Mouse (Mus musculus): ENCODE results near the gene Mgp. TPM values are rescaled to one million over a fixed set of nuclear protein-coding genes. Genes with fewer than 3 reads are reported as not detected.

The Mgp gene
- 100 to 1,000 TPM in 1 of 26 experiments, 1 to 10 TPM in 7, not detected in 18; 1.3 to 231 (median 2.0) TPM for total RNA-seq (2018; cell fraction: chromatin; rRNA removed)
- total RNA-seq (2018; cell fraction: cytosol; rRNA removed) = not detected
- 10 to 100 TPM in 1 of 26 experiments, not detected in 25; 28.2 TPM for total RNA-seq (2018; cell fraction: nucleus; rRNA removed)
- polyA plus RNA-seq (2018) = not detected in 3 replicates

DNA sequence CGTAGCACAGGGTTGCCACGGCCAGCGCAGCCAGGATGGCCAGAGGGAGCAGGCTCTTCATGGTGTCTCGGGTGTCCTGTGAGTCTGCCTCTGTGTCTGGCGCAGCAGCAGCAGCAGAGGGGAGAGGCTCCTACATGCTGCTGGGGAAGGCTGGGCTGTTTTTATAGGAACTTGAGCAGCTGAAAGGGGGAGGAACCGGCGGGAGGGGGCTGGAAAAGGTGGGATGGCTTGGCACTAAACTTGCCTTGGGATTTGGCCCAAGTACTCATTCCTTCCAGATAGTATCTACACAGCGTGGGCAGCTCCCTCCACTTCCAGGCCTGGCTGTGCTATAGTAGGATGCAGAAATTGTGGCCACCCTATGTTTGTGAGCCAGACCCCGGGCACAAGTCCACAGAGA lies at the start of gene Mgp:
Gene Mgp, minus strand, starts transcription at position 154 of the 400 bp plus-strand sequence.
- Histone ChIP-seq H3K27ac (no peak within 1 kb of the TSS), H3K36me3 (ENCODE audit: inconsistent target) (no peaks in the 10 kb centered on the region), H3K4me3 (ENCODE audit: inconsistent target) (no peak within 1 kb of the TSS), H3K79me2 (ENCODE audit: inconsistent target) (no peaks in the 10 kb centered on the region)
- WGBS (ENCODE audit: missing documents) = 82% methylated on average over 9 of the region's 9 CpGs

DNA sequence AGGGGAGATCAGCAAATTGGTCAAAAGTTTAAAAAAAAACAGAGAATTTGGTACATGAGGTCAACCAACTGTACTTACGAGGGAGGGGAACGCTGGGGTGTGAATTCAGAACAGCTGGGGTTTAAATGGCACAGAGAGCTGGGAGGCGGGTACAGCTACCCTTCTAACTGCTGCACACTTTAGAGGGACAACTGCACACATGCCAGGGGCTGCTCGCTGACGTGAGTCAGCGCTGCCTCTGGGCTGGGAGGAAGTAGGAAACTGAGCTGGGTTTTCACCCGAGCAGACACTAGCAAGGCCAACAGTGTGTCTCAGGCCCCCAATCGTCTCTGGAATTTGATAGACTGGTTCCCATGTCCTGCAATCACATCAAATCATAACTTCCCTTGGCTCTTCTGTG lies 49.4 kb upstream of the Mgp start:
- Histone ChIP-seq H3K27ac (no peak overlapping the region), H3K79me2 (ENCODE audit: inconsistent target) (peaks cover 9% of the 10 kb centered on the region), H3K36me3 (ENCODE audit: inconsistent target) (peaks cover 69% of the 10 kb centered on the region), H3K4me3 (ENCODE audit: inconsistent target) (no peak overlapping the region)
- 51% methylated on average over 8 of the region's 8 CpGs for WGBS (ENCODE audit: missing documents)

DNA sequence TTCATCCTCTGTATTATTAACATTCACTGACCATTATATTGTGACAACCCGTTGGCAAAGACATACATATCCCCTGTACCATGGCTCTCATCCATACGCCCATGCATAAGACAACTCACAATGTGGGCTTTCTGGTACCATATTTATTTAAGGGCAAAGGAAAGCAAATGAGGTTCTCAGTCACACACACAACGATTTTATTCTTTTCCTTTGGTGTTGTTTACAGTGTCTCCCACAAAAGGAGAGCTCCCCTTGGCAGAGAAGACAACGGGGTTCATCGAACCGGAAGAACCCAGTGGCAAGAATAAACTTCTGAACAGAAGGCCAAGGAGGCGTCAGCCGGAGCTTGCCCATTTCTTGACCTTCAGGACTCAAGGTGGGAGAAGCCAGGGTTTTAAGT lies 47.9 kb upstream of the Mgp start, which contains the start of gene Pde6h:
Gene Pde6h, plus strand, starts transcription at position 301 of the 400 bp plus-strand sequence.
- Histone ChIP-seq H3K36me3 (ENCODE audit: inconsistent target) (peaks cover 55% of the 10 kb centered on the region), H3K4me3 (ENCODE audit: inconsistent target) (no peak within 1 kb of the TSS), H3K79me2 (ENCODE audit: inconsistent target) (no peaks in the 10 kb centered on the region), H3K27ac (no peak within 1 kb of the TSS)
- WGBS (ENCODE audit: missing documents) = 87% methylated on average over 8 of the region's 8 CpGs

DNA sequence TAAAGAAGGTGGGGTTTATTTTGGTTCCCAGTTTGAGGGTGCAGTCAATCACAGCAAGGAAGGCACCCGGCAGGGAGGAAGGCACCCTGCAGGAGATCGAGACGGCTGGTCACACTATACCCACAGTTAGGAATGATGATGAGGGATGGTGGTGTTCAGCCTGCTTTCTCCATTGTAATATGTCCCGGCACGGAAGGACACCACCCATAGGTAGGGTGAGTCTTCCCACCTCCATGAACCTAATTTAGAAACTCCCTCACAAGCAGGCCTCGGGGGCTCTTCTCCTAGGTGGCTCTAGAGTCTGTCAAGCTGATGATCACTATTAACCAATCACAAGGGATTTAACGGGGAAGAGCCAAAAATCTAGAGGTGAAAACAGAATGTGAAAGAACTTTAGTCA lies 47.2 kb upstream of the Mgp start:
- 85% methylated on average over 7 of the region's 7 CpGs for WGBS (ENCODE audit: missing documents)
- Histone ChIP-seq H3K27ac (no peak overlapping the region), H3K79me2 (ENCODE audit: inconsistent target) (no peaks in the 10 kb centered on the region), H3K36me3 (ENCODE audit: inconsistent target) (peaks cover 48% of the 10 kb centered on the region), H3K4me3 (ENCODE audit: inconsistent target) (no peak overlapping the region)

DNA sequence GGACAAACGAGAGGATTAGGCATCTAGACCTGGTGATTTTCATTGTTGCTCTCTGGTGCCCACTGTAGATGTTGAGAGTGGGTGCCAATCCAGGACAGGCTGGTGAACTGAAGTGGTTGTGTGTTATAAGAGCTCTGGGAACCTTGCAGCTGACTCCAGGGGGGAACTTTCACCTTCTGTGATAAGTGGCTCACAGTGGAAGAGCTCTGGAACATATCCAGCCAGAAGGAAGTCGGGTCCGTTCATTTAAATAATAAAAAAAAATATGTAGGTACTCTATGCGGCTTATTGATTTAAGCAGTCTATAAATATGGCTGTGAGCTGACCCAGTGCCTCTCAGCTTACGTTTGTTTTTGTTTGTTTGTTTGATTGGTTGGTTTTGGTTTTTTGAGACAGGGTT lies 46.5 kb upstream of the Mgp start, which contains the start of gene Erp27:
Gene Erp27, minus strand, starts transcription at position 101 of the 400 bp plus-strand sequence.
- H3K27ac ChIP-seq = no peak within 1 kb of the TSS
- H3K4me3 ChIP-seq (ENCODE audit: inconsistent target) = no peak within 1 kb of the TSS
- H3K36me3 ChIP-seq (ENCODE audit: inconsistent target) = peaks cover 41% of the 10 kb centered on the region
- no peaks in the 10 kb centered on the region for H3K79me2 ChIP-seq (ENCODE audit: inconsistent target)
- 64% methylated on average over 5 of the region's 5 CpGs for WGBS (ENCODE audit: missing documents)

DNA sequence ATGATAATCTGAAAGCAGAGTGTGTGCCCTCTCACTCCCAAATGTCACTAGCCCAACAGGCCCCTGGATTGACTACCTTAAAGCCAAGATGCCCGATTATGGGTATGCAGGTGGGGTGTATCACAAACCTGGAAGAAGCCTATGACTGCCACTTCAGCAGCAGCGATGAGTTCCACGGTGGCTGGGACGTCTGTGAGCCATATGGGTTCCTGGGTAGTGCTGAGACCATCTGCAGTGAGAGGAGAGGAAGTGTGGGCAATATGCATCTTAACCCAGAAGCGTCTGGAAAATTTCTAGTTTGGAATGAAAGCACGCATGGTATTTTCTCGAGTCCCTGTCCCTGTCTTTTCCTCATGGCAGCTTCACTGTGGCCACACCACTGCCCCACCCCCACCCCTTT lies 46.0 kb upstream of the Mgp start:
- Histone ChIP-seq H3K27ac (no peak overlapping the region), H3K4me3 (ENCODE audit: inconsistent target) (no peak overlapping the region), H3K79me2 (ENCODE audit: inconsistent target) (no peaks in the 10 kb centered on the region), H3K36me3 (ENCODE audit: inconsistent target) (peaks cover 36% of the 10 kb centered on the region)
- 38% methylated on average over 7 of the region's 7 CpGs for WGBS (ENCODE audit: missing documents)

DNA sequence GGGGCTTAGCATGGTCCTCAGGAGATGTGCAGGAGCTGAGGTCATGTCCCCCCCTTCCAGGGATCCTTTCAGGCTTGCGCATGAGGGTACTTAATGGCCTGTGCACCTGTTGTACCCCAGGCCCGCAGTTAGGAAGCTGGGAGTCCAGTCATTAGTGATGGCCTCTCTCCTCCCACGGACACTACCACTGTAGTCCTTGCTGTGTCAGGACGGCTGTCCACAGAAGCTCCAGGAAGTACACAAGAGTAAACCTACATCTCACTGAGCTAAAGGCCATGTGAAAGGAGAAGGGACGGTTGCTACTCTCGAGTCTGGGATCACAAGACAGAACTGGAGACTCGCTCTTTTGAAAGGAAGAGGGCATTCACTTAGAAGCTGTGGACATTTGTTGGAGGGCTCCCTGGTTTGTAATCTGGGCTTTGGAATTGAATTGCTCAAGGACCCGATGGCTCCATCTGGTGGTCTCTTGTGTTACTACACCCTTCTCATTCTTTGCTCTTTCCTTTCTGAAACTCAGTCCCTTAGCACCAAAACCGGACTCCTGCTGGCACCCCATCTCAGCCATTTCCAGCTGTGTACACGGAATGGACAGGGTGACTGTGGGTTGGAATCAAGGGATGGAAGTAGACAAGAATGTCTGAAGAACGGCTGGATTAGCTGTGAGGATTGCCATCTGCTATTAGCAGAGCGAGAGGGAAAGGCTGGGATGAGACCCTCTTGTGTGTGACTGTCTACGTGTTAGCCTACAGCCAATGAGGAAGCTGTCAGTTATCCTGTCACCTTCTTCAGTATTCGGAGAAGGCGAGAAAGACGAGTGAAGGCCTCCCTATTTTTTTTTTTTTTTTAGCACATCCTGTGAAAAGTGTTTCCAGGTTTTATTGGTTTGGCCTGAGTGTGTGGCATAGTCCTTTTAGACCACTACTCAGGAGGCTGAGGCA lies 45.0 kb upstream of the Mgp start:
- H3K4me3 ChIP-seq (ENCODE audit: inconsistent target) = no peak overlapping the region
- peaks cover 26% of the 10 kb centered on the region for H3K36me3 ChIP-seq (ENCODE audit: inconsistent target)
- no peak overlapping the region for H3K27ac ChIP-seq
- no peaks in the 10 kb centered on the region for H3K79me2 ChIP-seq (ENCODE audit: inconsistent target)
- WGBS (ENCODE audit: missing documents) = 44% methylated on average over 16 of the region's 16 CpGs

DNA sequence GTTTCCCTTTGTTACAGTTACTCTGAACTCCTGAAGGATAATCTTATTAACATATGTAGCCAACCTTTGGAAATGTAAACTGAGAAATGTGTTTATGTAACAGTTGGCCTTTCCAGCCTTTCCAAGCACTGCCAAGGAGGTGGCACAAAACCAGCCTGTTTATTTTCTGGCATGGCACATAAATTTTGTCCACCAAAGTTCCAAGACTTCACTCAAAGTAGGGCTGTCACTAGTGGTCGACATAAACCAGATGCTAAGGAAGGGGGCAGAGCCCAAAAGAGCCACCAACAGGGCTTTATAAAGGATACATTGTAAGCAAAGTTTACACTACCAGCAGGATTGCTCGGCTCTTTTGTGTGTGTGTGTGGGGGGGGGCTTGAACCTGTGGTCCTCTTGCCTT lies 42.3 kb upstream of the Mgp start:
- H3K27ac ChIP-seq = no peak overlapping the region
- 94% methylated on average over 2 of the region's 2 CpGs for WGBS (ENCODE audit: missing documents)
- H3K36me3 ChIP-seq (ENCODE audit: inconsistent target) = peaks cover 3% of the 10 kb centered on the region; the same call in 1 of the 2 replicates
- no peak overlapping the region for H3K4me3 ChIP-seq (ENCODE audit: inconsistent target)
- no peaks in the 10 kb centered on the region for H3K79me2 ChIP-seq (ENCODE audit: inconsistent target)

DNA sequence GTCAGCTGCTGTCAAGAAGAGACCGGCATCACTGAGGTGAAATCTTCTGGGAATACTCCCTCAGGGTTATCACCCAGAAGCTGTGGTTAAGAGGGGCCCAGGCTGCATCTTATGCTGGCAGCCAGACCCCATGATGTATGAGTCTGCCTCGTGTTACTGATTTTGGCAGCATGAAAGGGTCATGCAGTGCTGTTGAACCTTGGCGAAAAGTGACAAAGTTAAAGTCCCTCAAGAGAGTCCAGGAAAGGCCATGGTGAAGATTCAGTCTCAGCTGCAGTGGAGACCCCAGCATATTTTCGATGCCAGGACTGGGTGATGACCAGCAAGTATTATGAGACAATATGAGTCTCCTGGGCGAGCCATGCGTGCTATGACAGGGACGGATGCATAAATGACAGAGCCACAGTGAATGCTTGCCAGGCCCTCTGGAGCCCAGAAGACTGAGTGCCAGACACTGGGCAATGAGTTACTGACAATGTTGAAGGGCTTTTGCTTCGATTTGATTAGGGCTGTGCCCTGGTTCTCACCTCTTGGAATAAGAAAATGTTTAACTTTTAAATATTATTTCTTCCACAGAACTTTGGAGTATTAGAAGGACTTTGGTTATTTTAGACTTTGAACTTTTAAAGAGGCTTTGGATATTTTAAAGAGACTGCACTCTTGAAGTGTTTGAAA lies 40.2 kb upstream of the Mgp start:
- no peak overlapping the region for H3K4me3 ChIP-seq (ENCODE audit: inconsistent target)
- WGBS (ENCODE audit: missing documents) = 96% methylated on average over 8 of the region's 8 CpGs
- H3K27ac ChIP-seq = no peak overlapping the region
- H3K79me2 ChIP-seq (ENCODE audit: inconsistent target) = no peaks in the 10 kb centered on the region
- H3K36me3 ChIP-seq (ENCODE audit: inconsistent target) = no peaks in the 10 kb centered on the region

DNA sequence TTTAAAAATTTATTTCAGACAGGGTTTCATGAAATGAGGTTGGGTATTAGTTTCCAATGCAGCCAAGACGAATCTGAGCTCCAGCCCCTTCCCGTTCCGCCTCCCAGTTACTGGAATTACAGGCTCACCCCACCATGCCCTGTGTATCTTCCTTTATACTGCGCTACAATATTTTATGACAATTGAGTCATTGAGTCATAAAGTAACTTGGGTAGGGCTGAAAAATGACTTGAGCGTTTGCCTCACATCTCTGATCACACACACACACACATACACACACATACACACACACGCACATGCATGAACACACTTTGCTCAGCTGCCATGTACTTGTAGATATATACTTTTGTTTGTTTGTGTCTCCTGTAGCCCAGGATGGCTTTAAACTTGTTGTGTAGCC lies 38.6 kb upstream of the Mgp start:
- no peak overlapping the region for H3K4me3 ChIP-seq (ENCODE audit: inconsistent target)
- H3K36me3 ChIP-seq (ENCODE audit: inconsistent target) = no peaks in the 10 kb centered on the region
- H3K79me2 ChIP-seq (ENCODE audit: inconsistent target) = no peaks in the 10 kb centered on the region
- no peak overlapping the region for H3K27ac ChIP-seq
- WGBS (ENCODE audit: missing documents) = 98% methylated on average over 5 of the region's 6 CpGs

DNA sequence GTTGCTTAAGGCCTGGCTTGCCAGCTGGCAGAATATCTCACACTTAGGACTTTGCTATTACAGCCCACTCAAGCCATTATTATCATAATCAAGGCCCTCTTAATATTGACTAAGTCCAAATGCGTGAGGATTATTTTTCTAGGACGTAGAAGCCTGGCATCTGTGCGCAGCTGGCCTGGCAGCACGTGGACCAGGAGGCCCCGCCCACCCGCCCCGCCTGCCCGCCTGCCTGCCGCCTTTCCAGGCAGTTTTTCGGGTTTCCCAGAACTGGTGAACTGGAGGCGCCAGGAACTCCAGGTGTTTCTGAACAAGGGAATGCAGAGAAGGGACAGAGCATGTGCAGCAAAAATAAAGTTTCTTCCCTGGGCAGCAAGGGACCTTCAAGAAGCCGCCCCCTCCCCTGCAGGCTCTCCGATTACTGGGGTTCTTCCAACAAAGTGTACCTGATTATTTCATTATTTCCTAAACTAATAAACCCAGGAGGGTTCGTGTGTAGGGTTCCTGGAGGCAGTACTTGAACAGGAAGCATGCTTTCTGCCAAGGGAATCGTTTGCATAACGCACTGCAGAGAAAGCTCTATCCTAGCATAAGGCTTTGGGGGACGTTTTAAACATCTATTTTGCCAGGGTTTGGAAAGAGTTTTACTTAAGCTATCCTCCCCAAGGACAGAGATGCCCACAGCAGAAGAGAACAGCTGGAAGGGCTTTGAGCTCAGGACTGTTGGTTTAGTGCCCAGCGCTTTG lies 37.9 kb upstream of the Mgp start:
- Histone ChIP-seq H3K27ac (no peak overlapping the region), H3K36me3 (ENCODE audit: inconsistent target) (no peaks in the 10 kb centered on the region), H3K4me3 (ENCODE audit: inconsistent target) (no peak overlapping the region), H3K79me2 (ENCODE audit: inconsistent target) (no peaks in the 10 kb centered on the region)
- WGBS (ENCODE audit: missing documents) = 31% methylated on average over 17 of the region's 18 CpGs

DNA sequence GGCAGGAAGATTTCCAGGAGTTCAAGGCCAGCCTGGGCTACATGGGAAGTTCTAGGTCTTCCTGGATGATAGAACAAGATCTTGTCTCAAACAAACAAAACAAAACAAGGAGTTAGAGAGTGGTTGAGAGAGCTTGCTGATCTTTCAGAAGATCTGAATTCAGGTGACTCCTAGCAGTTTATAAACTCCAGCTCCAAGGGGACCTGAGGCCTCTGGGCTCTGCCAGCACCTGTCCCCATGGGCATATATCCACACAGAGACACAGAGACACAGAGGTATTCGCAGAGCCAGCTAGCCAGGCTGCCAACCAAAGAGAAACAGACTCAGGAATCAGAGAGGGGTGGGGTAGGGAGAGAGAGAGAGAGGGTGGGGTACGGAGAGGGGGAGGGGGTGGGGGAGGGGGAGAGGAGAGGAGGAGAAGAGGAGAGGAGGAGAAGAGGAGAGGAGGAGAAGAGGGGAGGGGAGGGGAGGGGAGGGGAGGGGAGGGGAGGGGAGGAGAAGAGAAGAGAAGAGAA lies 37.2 kb upstream of the Mgp start:
- no peak overlapping the region for H3K4me3 ChIP-seq (ENCODE audit: inconsistent target)
- no peaks in the 10 kb centered on the region for H3K36me3 ChIP-seq (ENCODE audit: inconsistent target)
- no CpG with 5 or more reads among the region's 2 CpGs for WGBS (ENCODE audit: missing documents)
- H3K79me2 ChIP-seq (ENCODE audit: inconsistent target) = no peaks in the 10 kb centered on the region
- H3K27ac ChIP-seq = no peak overlapping the region

DNA sequence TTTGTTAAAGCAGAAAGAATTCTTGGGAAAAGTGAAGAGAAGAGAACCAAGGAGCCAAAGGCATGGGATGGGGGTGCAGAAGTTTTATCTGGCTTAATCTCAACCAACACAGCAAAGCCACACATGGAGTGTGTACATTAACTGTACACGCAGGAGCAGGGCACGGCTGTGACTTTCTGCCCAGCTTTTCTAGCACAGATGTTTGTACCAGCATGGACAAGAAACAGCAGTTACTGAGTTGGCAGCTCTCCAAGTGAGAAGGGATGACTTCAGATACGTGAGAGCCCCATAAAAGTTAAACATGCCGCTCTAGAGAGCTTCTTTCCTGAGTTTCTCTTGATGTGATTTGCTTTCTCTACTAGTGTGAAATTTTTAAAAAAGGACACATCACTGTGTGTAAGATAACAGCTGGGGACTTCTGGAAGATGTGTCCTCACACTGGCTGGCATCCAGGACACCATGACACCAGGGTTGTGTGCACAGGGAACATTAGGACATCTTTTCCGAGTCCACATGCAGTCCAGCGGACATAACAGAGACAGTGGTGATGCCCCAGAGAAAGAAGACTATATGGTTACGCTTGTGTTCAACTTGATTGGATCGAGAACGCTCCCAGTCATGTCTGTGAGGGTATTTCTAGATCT lies 34.7 kb upstream of the Mgp start:
- H3K36me3 ChIP-seq (ENCODE audit: inconsistent target) = no peaks in the 10 kb centered on the region
- no peak overlapping the region for H3K27ac ChIP-seq
- no peak overlapping the region for H3K4me3 ChIP-seq (ENCODE audit: inconsistent target)
- WGBS (ENCODE audit: missing documents) = 88% methylated on average over 9 of the region's 9 CpGs
- H3K79me2 ChIP-seq (ENCODE audit: inconsistent target) = no peaks in the 10 kb centered on the region

DNA sequence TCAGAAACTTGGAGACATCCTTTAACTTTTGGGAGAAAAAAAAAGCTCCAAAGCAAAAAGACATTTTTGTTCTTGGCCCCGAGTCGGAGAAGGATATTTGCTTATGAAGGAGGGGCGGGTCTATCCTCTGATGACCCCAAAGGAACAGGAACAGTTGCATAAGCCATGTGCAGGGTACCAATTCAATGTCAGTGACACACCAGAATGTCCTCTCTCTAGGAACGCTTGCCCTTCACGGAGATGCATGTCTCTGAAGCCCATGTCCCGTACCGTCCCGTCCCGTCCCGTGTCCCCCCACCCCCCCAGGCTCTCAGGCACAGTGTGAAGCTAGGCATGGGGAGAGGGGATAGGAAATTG lies 31.3 kb upstream of the Mgp start:
- Histone ChIP-seq H3K27ac (no peak overlapping the region), H3K79me2 (ENCODE audit: inconsistent target) (no peaks in the 10 kb centered on the region), H3K36me3 (ENCODE audit: inconsistent target) (no peaks in the 10 kb centered on the region), H3K4me3 (ENCODE audit: inconsistent target) (no peak overlapping the region)
- WGBS (ENCODE audit: missing documents) = 81% methylated on average over 10 of the region's 10 CpGs

Data from macrophage (primary cell).